8 mouse cellular contexts compared by ENCODE assay signal in the genomic region with DNA sequence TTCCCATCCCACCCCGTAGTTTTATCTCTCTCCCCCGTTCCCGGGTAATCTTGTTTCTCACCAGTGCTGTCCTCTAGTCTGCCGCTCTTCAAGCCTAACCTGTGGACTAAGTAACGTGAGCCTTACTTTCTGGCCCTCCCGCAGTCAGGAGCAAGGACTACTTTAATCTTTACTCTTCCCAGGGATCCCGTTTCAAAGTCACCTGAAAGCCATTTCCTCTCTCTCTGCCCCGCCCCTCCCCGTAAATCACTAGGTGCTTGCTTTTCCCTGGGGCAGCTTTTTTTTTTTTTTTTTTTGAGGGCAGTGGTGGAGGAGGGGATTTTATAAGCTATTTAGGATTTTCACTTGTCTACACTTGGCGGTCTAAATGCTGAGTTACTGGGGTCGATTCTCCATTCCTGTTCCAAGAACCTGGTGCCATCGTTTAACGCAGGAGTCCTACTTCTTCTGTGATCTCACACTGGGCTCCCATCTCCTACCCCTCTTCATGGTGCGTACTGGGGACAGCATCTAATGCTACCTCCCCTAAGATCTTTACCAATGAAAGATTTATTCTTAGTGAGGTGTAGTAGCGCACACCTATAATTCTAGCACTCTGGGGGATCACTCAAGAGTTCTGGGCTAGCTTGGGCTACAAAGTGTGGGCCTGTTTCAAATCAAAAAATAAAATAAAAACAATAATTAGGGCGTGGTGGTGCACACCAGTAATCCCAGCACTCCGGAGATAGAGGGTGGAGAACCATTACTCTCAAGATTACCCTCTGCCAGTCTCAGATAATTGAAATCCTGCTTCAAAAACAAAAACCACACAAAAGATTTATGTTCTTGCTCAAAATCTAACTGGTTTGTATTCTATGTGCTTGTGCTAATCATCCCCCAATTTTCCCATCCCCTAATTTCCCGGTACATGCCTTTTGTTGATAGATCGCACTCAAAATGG. TPM values are rescaled to one million over a fixed set of nuclear protein-coding genes. Genes with fewer than 3 reads are reported as not detected.
DNase-seq lines count a peak whose midpoint lies in the region; ATAC-seq and TF ChIP-seq lines count a peak whose summit lies in the region.

No protein-coding gene starts in this region.

- H3K4me2 ChIP-seq in embryonic facial prominence, embryonic 13.5 days, result peak overlapping the region; percentile 98
- peak overlapping the region; percentile 98 for H3K4me2 ChIP-seq in midbrain, embryonic 16.5 days (ENCODE audit: low read length)

- no peak overlapping the region for H3K27ac ChIP-seq in layer of hippocampus, adult 2 months
- no peak overlapping the region for H3K27ac ChIP-seq in embryonic facial prominence, embryonic 13.5 days
- no peak overlapping the region for H3K27ac ChIP-seq in midbrain, embryonic 16.5 days (ENCODE audit: low read length)

- peak overlapping the region; percentile 73 for H3K4me3 ChIP-seq in layer of hippocampus, adult 2 months
- peak overlapping the region; percentile 67 for H3K4me3 ChIP-seq in embryonic facial prominence, embryonic 13.5 days
- peak overlapping the region; percentile 56 for H3K4me3 ChIP-seq in midbrain, embryonic 16.5 days (ENCODE audit: low read depth, low read length)

- DNase-seq in layer of hippocampus, adult 2 months (ENCODE audit: low spot score in 2 of 2), result no peak
- DNase-seq in layer of hippocampus, adult 9-11 months, result no peak
- DNase-seq in kidney, adult 9 months, result peak; percentile 85
- DNase-seq in ovary, postnatal 36 days (ENCODE audit: low spot score), result no peak
- no peak for DNase-seq in layer of hippocampus, adult 18-20 months (ENCODE audit: low spot score in 2 of 2)
- no peak for DNase-seq in adipocyte (ENCODE audit: low spot score)

- WGBS in embryonic facial prominence, embryonic 13.5 days, result 1% methylated on average over 19 of the region's 19 CpGs
- WGBS in midbrain, embryonic 16.5 days, result 3% methylated on average over 19 of the region's 19 CpGs

- H3K9me3 ChIP-seq in embryonic facial prominence, embryonic 13.5 days, result no peaks in the 10 kb centered on the region
- H3K9me3 ChIP-seq in midbrain, embryonic 16.5 days (replicated peaks; ENCODE audit: control insufficient read depth, low read length, poor library complexity, severe bottlenecking), result no peaks in the 10 kb centered on the region

- H3K9ac ChIP-seq in embryonic facial prominence, embryonic 13.5 days, result peak overlapping the region; percentile 80; the same call in 1 of the 2 replicates
- no peak overlapping the region for H3K9ac ChIP-seq in midbrain, embryonic 16.5 days (ENCODE audit: low read depth, low read length)

- H3K4me1 ChIP-seq in embryonic facial prominence, embryonic 13.5 days, result peaks cover 42% of the 10 kb centered on the region
- peaks cover 8% of the 10 kb centered on the region for H3K4me1 ChIP-seq in midbrain, embryonic 16.5 days (ENCODE audit: control insufficient read depth, insufficient read depth, low read length)

- no peaks in the 10 kb centered on the region for H3K36me3 ChIP-seq in embryonic facial prominence, embryonic 13.5 days
- H3K36me3 ChIP-seq in midbrain, embryonic 16.5 days (ENCODE audit: control insufficient read depth, insufficient read depth, low read length), result no peaks in the 10 kb centered on the region

- TF ChIP-seq CTCF in layer of hippocampus, adult 2 months (conservative IDR thresholded peaks at IDR 0.05), result no peak

- peaks cover 64% of the 10 kb centered on the region for H3K27me3 ChIP-seq in embryonic facial prominence, embryonic 13.5 days
- peaks cover 55% of the 10 kb centered on the region for H3K27me3 ChIP-seq in midbrain, embryonic 16.5 days (ENCODE audit: control insufficient read depth, insufficient read depth, low read depth, low read length)

- no peak for ATAC-seq in embryonic facial prominence, embryonic 13.5 days (ENCODE audit: insufficient number of reproducible peaks, insufficient read depth, low FRiP score, low TSS enrichment, low read depth)
- ATAC-seq in midbrain, embryonic 16.5 days, result no peak

RNA-seq across cellular contexts. Expression of gene Plekhg3, which starts 1.6 kb away (rescaled TPM):
- 10 to 100 TPM; 22.9 to 24.4 TPM for total RNA-seq in layer of hippocampus, adult 2 months (2021)
- 5.7 and 6.5 TPM in 2 replicates for polyA plus RNA-seq in embryonic facial prominence, embryonic 13.5 days (2015; fragmentation: Nextera tagmentation; extraction: Ambion mirVana)
- 0.93 and 1.3 TPM in 2 replicates for polyA plus RNA-seq in midbrain, embryonic 16.5 days (2015; fragmentation: Nextera tagmentation; extraction: Ambion mirVana)
- 10 to 100 TPM; 21.9 to 24.5 TPM for total RNA-seq in layer of hippocampus, adult 18-20 months (2021)
